Mouse (Mus musculus) common myeloid progenitor, adult 5-6 weeks (primary cell): ENCODE results near the gene Mia. TPM values are rescaled to one million over a fixed set of nuclear protein-coding genes. Genes with fewer than 3 reads are reported as not detected.

Experiments used
- ATAC-seq: replicated peaks from 2 replicates; pipeline ENCODE4 v1.8.0; 2016; ENCODE audit warnings: low read depth, mild to moderate bottlenecking, moderate TSS enrichment, inconsistent platforms; ENCODE audit not compliant: poor library complexity, severe bottlenecking
- total RNA-seq: library from RNA; stranded (forward); fragments of 200-1000, 187-1606 nt; gene quantifications from 2 replicates; pipeline ENCODE4 v1.2.3, GENCODE M21; 2017

Mia gene
- 0.23 TPM in 1 of 2 replicates, not detected in the other for total RNA-seq

DNA sequence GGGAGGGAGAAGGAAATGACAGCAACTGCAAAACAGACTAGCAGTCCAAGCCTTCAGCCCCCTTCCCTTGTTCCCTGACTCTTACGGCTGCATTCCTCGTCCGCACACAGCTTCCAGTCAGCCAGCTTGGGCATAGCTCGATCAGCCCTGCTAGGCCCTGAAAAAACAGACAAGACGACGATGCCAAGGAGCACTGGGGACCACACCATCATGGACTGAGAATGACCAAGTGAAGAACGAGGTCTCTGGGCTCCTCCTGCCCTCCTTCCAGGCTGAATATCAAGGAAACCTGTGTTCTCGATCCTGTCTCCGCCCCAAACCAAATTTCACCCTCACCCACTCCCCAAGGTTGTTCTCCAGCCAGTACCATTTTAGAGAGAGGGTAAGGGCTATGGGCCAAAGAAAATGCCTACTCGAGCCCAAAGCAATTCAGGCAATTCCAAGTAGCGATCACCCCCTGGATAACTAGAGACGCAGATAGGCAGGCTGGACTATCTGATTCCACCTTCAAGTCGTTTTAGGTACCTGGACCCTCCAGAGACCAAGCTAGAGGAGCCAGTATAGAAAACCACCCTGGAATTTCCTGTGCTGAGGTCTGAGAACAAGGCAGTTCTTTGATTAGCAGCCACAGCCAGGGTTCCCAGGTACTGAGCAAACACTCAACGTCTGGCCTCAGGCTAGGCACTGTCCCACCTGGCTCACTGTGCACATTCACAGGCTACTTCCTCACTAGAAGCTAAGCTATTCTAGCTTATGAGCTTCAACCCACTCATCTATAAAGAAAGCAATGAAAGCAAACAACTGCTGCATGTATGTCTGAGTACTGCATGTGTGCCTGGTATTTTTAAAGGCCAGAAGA lies at the start of gene Mia, which contains the start of gene Gm21983:
Gene Mia (minus strand): TSS at position 321 of the 859 bp plus-strand sequence.
Gene Gm21983 (minus strand): TSS at position 250 of the 859 bp plus-strand sequence.
- ATAC-seq, result no peak

DNA sequence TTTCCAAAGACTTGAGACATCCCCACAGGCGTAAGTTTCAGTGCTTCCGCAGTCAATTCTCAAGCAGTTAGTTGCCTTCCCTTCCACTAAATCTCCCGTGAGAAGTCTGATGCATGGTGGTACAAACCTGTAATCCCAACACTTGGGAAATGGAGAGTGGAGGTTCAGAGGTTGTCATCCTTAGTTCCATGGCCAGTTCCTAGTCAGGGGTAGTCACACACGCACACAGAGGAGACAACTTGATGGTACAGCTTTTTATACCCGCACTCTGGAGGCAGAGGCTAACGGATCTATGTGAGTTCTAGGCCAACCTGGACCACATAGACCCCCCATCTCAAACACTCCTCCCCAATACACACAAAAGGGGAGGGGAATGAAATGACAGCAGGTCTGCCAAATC lies 47.9 kb upstream of the Mia start:
- ATAC-seq, result peak; percentile 9; the same call in 1 of the 2 replicates

DNA sequence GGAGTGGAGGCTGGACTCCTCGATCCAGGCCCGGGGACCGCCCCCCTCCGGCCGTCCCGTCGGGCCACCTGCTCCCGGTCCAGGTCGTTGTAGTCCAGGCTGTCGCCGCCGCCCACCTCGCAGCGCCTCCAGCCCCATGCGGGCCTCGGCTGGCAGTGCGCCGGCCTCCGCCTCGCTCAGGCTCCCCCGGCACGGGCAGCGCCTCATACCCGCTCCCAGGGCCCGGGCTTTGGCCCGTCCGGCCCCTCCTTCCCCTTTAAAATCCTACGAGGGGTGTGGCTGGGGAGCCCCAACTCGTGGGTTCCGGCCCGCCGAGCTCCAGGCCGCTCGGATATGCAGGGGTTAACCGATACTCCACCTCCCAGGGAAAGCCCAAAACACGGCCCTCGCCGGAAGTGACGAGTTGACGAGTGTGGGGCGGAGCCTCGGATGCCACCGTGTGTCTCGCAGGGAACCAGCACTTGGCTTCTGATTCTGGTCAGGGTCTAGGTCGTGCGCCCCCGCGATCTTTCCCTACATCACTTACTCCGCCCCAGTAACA lies 47.4 kb upstream of the Mia start, which contains the start of gene Itpkc:
Gene Itpkc (minus strand): TSS at position 381 of the 541 bp plus-strand sequence.
- ATAC-seq, result peak; percentile 79

DNA sequence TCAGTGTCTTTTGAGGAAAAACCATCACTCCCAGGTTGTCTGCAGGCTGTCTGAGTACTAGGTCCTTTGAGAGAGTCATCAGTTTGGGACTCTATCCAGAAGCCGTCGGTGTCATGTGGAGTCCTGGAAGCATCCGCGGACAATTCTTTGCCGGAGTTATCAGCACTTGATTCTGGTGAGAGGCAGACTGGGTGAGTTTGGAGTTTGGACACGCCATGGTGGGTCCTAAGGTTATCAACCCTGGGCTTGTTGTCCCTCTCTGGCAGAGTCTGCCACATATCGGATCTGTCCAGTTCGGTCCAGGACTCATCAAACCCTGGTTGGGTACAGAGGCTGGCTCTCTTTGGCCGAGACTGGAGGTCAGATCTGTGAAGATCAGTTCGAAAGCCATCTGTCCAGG lies 46.7 kb upstream of the Mia start:
- no peak for ATAC-seq

DNA sequence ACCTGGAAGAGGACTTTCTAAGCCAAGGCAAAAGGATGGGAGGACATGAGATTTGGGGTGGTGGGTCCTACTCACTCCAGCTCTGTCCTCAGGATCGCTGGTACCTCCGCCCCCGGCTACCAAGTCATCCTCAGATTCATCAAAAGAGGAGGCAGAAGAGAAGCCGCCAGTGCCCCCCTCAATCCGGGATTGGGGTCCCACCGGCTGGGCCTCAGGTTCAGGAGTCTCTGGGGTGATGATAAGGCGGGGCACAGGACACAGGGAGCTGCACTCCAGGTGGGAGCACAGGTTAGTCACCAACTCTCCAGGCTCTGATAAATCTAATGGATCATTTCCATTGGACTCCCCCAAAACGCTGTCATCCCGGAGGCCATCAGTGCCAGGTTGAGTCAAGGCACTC lies 46.3 kb upstream of the Mia start:
- no peak for ATAC-seq

DNA sequence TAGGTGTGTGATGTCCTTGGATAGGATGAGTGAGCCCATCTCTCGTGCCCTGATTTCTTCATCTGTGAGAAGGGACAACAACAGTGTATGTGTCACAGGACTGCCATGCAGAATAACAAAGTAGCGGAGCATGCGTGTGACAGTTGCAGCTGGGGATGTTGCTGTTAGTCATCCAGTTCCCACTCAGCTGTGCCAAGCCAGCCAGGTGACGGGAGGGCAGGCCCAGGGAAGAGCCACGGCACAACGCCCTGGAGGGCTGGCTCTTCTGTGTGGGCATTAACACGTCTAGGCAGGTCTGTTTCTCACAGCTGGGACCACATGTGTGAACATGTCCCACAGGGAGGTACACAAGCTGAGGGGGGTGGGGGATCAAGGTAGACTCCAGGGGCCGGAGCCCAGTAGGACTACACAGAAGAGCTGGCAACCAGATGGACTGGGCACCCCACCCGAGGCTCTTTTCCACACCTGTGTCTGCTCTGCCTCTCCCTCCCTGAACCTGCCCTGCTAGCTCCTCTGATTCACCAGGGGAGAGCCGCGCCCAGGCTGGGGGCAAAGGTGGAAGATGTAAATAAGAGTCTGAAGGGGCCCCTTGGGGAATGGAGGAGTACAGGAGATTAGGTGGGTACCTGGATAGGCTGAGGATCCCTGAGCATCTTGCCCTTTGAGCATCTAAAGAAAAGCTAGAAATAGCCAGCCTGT lies 44.1 kb upstream of the Mia start:
- no peak for ATAC-seq

DNA sequence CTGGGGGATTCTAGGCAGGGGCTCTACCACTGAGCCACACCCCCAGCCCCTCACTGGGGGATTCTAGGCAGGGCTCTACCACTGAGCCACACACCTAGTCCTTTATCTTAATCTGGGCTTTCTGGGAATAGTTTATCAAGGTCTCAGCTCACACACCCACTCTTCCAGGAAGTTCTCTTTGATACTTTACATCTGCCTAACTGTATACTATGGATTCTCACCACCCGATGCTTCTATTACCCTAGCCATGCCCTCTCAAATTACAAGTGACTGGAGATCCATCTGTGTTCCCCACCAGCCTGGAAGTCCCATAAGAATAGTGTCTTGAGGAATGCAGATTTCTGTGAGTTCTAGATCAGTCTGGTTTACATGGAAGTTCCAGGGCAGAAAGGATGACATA lies 41.6 kb upstream of the Mia start:
- no peak for ATAC-seq

DNA sequence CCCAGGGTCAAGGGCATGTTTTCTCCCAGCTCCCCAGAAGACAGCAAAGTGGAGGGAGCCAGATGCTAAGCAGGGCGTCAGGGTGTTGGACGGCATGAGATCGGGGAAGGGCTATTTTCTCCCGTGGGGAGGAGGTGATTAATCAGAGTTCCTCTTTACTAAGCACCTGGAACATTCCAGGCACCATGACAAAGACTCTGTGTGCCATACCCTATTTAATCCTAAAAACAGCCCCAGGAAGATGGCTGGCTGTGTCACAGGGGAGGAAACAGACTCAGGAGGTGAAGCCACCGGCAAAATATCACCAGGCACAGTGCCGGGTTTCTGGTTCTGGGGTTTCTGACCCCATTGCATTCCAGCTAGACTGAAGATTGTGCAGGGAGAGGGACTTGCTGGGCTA lies 41.0 kb upstream of the Mia start:
- no peak for ATAC-seq

DNA sequence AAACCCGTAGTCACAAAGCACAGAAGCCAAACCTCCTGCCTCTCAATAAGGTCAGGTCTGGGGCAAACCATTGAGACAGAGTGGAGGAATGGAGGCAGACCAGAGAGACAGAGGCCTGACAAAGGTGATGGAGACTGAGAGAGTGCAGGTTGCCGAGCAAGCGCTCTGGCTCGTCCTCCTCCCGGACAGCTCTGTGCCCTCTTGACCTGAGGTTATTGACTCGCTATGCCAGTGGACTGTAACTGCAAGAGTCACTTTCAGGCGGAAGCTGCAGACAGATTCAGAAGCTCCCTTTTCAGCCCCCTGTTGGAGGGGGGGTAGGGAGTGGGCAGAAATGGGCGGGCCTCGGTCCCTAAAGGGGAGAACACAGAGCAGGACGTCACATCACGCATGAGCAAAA lies 39.0 kb upstream of the Mia start:
- ATAC-seq, result no peak

DNA sequence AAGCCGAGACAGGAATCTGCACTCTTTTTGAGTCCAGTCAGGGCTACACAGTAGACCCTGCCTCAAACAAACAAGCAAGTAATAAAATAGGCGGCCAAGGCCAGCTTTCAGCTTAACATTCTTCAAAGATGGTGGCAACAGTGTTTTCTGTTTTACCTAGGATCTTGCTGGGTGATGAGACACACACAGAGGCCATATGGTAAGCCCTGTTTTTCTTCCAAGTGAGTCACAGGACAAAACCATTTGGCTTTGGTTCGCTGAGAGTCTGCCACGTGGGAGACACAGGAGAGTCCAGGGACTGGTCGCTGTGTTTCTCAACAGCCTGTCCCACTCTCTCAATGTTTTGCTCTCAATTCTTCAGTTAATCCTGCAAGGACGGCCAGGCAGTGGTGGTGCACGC lies 37.6 kb upstream of the Mia start:
- ATAC-seq, result no peak

DNA sequence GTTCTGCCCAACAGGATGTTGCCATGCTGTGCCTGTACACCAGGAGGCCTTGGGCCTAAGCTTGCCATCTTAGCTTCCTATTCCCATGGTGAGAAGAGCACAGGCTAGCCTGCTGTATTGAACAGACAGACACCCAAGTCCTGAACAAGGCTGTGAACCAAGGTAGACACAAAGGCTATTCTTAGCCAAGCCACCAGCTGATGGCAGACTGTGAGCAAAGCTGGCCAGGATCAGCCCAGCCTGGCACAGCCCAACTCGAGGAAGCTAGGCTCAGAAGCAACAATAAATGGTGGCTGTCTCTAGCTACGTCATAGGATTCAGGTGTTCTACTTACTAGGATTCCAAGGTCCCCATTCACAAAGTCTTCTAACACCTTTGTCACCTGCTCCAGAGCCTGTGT lies 31.7 kb upstream of the Mia start:
- no peak for ATAC-seq

DNA sequence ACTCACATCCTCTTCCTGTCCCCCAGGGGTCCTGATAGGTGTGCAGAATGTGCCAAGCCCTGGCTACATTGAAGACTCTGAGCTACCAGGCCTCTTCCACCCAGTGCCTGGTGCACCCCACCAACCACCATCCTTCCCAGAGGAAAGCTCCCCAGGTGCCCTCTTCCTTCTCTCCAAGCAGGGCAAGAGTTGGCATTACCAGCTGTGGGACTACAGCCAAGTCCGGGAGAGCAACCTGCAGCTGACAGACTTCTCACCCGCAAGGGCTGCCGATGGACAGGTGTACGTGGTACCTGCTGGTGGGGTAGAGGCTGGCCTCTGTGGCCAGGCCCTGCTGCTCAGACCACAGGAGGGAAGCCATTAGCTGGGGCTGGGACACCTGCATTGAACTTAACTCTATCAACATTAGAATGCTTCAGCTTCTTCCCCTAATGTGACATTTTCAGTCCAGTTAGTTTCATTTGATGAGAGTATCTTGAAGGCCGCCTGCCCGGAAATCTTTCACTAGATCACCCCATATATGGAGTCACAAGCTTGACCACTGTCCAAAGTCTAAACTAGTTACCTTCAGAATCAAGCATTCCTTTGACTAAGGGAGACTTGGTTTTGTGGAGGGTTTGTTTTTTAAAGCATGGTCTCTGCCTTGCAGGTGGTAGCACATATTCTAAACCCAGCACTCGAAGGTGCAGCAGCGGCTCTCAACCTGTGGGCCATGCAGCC lies 22.9 kb upstream of the Mia start:
- no peak for ATAC-seq

DNA sequence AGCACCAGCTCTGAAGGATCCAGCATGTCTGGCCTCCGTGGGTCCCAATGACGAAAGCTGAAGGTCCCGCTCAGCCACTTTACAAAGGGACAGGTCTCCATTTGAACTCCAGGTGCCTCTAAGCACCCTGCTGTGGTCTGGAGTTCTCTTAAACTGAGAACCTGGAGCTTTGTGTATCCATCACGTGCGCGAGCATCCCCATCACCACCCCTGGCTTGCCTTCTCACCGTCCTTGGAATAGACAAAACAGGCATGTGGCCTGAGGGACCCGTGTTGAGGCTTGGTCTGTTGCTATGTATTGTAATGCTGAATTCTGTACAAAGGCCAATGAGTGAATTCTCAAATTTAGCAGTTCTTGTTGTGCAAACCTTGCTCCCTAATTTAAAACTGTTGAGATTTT lies 17.8 kb upstream of the Mia start:
- no peak for ATAC-seq

DNA sequence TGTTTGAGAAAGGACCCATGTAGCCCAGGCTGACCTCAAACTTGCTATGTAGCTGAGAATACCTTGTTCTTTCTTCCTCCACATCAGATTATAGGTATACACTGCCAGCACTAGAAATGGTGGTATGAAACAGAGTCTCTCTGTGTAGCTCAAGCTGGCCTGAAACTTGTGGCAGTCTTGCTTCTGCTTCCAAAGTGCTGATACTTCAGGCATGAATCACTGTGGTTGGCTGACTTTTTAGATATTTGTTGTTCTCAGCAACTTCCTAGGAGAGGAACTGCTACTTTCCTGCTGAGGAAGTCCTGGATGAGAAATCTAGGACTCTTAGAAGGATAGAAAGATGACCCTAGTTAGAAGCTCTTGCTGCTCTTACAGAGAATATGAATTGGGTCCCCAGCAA lies 17.4 kb upstream of the Mia start:
- no peak for ATAC-seq

DNA sequence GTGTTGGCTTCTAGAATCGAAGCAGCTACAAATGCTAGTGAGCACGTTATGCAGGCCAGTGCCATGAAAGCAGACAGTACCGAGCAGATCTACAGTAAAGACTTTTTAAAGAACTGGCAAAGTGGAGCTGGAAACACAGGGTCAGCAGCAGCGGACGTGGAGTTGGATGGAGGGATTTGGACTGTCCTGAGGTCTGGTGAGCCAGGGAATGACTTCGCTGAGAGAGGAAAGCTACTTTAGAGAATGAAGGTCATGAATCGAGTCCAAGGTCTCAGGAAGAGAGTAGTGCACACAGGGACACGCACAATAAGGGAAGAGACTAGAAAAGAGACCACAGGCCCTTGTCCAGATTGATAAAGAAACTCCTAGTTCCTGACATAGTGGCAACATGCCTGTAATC lies 16.7 kb upstream of the Mia start:
- ATAC-seq, result no peak

DNA sequence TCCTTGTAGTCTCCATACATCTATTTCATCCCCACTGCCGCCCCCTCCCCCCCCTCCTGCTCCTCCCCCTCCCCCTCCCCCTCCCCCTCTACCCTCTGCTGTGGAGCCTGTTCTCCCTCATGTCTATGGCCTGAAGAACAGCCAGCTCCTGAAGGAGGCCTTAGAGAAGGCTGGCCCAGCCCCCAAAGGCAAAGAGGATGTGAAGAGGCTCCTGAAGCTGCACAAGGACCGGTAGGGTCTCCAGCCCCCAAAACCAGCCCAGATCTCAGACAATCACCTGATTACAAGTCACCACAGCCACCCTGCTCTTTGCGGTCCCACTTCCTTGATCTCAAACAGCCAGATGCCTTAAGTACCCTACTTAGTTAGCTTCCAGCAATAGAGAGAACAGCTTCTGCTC lies 16.2 kb upstream of the Mia start:
- ATAC-seq, result no peak

DNA sequence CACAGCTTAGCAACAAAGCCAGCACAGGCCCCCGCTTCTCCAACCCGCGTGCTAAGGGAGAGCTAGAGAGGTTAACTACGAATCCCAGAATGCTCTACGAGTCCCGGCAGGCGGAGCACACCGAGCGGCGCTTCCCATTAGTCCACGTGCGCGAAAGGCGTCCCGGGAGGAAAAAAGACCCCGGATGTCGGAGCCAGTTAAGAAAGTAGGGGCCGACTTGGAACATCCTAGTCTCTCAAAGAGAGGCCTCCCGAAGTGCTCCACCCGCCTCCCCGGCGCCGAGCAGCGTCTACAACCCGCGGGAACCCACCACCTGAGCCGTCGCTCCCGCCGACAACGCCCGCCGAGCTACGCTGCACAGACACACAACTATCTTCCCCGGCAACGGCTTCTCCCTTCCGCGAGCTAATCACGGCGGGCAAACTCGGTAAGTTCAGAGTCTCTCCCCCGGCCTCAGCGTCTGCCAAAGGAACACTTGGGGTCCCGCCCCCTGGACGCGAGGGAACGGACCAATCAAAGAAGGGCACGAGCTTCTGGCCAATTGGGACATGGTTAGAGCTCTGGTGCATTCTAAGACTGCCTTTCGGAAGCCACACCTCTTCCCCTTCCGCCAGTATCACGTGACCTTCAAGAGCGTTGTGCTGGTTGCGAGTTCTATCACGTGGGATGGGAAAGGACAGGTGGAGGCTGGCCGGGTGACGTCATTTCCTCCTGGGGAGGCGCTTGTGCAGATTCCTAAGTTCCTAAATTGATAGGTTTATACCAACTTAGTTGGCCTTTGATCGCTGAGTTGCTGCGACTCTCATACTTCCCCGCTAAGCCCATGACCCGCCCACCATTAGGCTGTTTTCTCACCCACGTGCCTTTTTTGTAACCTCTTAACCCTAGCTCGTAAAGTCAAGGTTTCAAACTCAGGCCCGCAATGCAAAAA lies 15.0 kb upstream of the Mia start, which contains the start of the genes BC024978 and Snrpa:
Gene BC024978 (plus strand): TSS at position 101 of the 931 bp plus-strand sequence.
Gene Snrpa (minus strand): TSS at position 591 of the 931 bp plus-strand sequence.
- peak; percentile 92 for ATAC-seq

DNA sequence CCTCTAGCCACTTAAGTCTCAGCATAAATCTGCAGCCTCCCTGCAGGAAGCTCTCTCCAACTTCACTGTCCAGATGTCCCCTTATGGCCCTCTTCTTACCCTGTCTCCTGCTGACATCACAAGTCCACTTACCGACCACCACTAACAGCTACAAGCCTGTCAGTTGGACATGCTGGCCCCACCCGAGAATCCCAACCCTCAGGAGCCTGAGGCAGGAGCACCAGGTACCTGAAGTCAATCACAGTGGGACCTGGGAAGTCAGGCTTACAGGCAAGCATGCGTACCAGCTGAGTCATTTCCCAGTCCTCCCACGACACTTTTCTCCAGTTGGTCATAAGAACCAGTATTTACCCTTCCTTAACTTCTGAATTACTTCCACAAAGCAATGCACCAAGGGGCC lies 12.8 kb upstream of the Mia start:
- no peak for ATAC-seq

DNA sequence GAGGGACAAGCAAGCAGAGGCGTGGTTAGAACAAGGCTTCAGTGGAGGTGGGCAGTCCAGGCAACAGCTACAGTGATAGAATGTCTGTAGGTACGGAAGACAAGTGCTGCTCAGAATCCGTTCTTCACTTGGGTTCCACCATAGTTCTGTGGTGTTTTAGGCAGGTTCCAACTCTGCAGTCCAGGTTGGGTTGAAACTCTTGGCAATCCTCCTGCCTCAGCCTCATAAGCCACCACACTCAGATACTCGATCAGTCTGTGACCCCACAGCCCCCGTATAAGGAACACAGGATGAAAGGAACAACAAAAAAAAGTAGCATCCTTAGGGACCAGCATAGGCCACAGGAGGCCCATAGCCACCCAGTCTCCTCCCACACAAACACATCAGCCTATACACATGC lies 11.5 kb upstream of the Mia start:
- no peak for ATAC-seq
